Mouse (Mus musculus) bone marrow macrophage, adult 2 months (primary cell): ENCODE data around the gene Dclk3. TPM values are rescaled to one million over a fixed set of nuclear protein-coding genes. Genes with fewer than 3 reads are reported as not detected.

Experiments used
- H3K27ac ChIP-seq: 2 replicates; pipeline ENCODE4 v1.5.1; 2012; ENCODE audit warnings: low read depth, low read length; ENCODE audit not compliant: insufficient read depth
- H3K4me1 ChIP-seq: 2 replicates; pipeline ENCODE4 v1.6.1; 2012; ENCODE audit warnings: low read length; ENCODE audit not compliant: control insufficient read depth, insufficient read depth
- H3K4me3 ChIP-seq: 2 replicates; pipeline ENCODE4 v1.5.1; 2012; ENCODE audit warnings: mild to moderate bottlenecking, low read length, moderate library complexity; ENCODE audit not compliant: insufficient read depth
- CTCF ChIP-seq: IDR thresholded peaks from 2 replicates; pipeline ENCODE4 v1.5.1; 2012; ENCODE audit warnings: low read depth, mild to moderate bottlenecking, low read length, moderate library complexity
- POLR2A ChIP-seq: IDR thresholded peaks from 2 replicates; pipeline ENCODE4 v1.6.1; 2012; ENCODE audit warnings: mild to moderate bottlenecking, low read depth, low read length, borderline replicate concordance
- polyA plus RNA-seq: library from polyadenylated mRNA; stranded (reverse); fragments of >200 nt; gene quantifications from 2 replicates; pipeline ENCODE4 v1.2.4, GENCODE M21; 2012; ENCODE audit not compliant: missing spikeins, insufficient read depth, insufficient read length

Dclk3 gene
- polyA plus RNA-seq, 1 experiment = not detected

GRCm38 (mm10) chr9:111478853-111479490, 40.1 kb downstream of the Dclk3 start:
- TF ChIP-seq POLR2A (no peak), CTCF (no peak)
- Histone ChIP-seq H3K27ac (no peak overlapping the region), H3K4me1 (no peaks in the 10 kb centered on the region), H3K4me3 (no peak overlapping the region)

- no peak for TF ChIP-seq CTCF
- TF ChIP-seq POLR2A = no peak
- Histone ChIP-seq H3K27ac (no peak overlapping the region), H3K4me1 (no peaks in the 10 kb centered on the region), H3K4me3 (no peak overlapping the region)
These were observed 42.1 kb downstream of the Dclk3 start for GRCm38 (mm10) chr9:111481011-111481410.

- Histone ChIP-seq H3K27ac (no peak overlapping the region), H3K4me3 (no peak overlapping the region)
- no peak for TF ChIP-seq POLR2A
- no peak for TF ChIP-seq CTCF
These were observed 48.0 kb downstream of the Dclk3 start for GRCm38 (mm10) chr9:111486645-111487477.

DNA sequence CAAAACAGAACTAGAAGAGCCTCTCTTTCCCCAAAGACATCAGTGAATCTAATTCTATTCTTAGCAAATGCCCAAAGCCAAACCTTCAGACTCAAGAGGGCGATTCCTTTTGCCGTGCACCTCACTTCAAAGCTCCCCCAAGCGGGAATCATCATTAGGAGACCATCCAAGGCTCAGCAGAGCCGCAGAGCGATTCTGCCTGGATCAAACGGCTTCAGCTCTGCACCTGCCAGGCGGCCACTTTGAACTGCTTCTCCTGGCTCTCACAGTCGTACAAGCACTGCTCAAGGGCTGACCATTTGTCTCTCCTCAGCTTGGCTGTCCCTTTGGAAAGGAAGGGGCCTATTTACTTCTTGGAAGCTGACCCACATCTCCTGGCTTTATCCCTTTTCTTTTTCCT, 51.7 kb downstream of the Dclk3 start:
- no peak overlapping the region for H3K27ac ChIP-seq
- TF ChIP-seq CTCF = no peak
- no peak for TF ChIP-seq POLR2A
- no peaks in the 10 kb centered on the region for H3K4me1 ChIP-seq
- no peak overlapping the region for H3K4me3 ChIP-seq

More at GRCm38 (mm10) chr9:111486645-111487477, 48.0 kb downstream of the Dclk3 start:
- H3K4me1 ChIP-seq = no peaks in the 10 kb centered on the region

DNA sequence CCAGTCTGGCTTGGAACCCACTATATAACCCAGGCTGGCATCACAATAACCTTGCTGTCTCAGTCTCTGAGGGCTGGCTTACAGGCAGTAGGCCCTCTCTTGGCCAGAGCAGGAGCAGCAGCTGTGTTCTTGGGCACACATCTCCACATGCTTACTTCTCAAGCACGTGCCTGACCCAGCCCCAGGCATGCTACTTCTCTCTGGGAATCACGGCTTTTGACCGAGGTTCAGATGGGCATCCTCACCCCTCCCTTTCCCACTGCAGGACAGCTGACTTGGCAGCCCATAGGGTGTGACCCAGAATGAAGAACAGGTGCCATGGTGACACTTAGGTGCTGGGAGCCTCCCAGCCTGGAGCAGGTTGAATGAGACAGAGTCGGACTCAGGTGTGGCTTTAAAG, 52.4 kb downstream of the Dclk3 start:
- no peak overlapping the region for H3K27ac ChIP-seq
- TF ChIP-seq POLR2A (no peak), CTCF (no peak)
- H3K4me1 ChIP-seq = no peaks in the 10 kb centered on the region
- H3K4me3 ChIP-seq = no peak overlapping the region

GRCm38 (mm10) chr9:111493490-111493889, 54.6 kb downstream of the Dclk3 start:
- Histone ChIP-seq H3K4me1 (no peaks in the 10 kb centered on the region), H3K4me3 (no peak overlapping the region), H3K27ac (no peak overlapping the region)
- TF ChIP-seq POLR2A = no peak
- TF ChIP-seq CTCF = no peak

GRCm38 (mm10) chr9:111495561-111495960, 56.7 kb downstream of the Dclk3 start:
- Histone ChIP-seq H3K4me3 (no peak overlapping the region), H3K27ac (no peak overlapping the region), H3K4me1 (no peaks in the 10 kb centered on the region)
- TF ChIP-seq POLR2A (no peak), CTCF (peak; percentile 88)

DNA sequence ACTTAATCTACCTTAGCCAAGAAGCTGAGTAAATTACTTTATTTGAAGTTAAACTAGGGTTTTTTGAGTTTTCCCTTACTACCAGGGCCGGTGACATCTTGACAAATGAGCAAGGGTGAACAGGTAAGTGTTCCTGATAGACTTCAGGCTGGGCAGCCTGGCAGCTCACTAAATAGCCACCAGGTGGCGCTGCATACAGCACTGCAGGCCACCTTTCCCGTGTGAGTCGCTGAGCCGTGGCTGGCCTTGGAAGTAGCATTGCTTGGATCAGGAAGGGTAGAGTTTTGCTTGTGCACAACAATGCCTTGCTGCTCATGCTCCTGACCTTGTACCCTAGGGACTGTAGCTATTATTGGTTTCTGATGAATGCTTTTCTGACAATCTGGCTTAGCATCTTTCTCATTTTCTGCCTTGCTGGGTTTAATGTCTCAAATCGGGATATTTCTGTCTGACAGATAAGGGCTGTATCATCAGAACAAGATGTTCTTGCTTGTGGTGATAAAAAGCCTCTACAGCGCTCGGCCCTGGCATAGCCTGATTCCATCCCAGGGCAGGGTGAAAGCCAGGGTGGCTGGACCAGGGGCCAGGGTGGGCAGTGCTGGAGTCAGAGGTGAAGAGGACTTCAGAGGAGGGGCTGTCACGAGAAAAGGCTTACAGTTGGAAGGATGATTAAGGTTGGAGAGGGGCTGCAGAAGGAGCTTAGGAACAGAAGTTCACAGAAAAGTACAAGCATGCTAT, 58.4 kb downstream of the Dclk3 start:
- no peak overlapping the region for H3K27ac ChIP-seq
- H3K4me1 ChIP-seq = no peaks in the 10 kb centered on the region
- H3K4me3 ChIP-seq = no peak overlapping the region
- TF ChIP-seq POLR2A (no peak), CTCF (peak; percentile 70)

DNA sequence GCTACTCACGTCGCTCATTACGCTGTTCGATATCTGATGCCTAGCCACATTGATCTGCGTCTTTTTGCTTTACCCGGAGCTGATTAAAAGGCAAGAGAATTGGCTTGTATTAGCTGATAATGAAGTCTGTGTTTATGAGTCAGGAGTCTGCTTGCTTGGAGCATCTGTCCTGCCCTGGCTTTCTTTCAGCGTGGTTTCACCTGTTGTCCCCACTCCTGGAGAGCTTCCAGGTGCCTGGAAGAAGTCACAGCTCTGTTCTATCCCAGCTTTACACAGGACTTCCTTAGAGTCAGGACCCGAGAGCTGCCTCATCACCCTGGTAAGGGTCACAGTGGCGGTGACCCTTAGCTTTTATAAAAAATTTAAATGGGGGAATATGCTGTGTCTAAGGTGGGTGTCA, 61.3 kb downstream of the Dclk3 start:
- H3K4me3 ChIP-seq = no peak overlapping the region
- TF ChIP-seq POLR2A (no peak), CTCF (no peak)
- no peak overlapping the region for H3K27ac ChIP-seq
- H3K4me1 ChIP-seq = no peaks in the 10 kb centered on the region

GRCm38 (mm10) chr9:111506075-111506474, 67.2 kb downstream of the Dclk3 start:
- no peak for TF ChIP-seq CTCF
- Histone ChIP-seq H3K4me3 (no peak overlapping the region), H3K4me1 (no peaks in the 10 kb centered on the region), H3K27ac (no peak overlapping the region)
